Mouse (Mus musculus) spleen, adult 2 months (tissue): Measurements from ENCODE around the gene Htra2. TPM values are rescaled to one million over a fixed set of nuclear protein-coding genes. Genes with fewer than 3 reads are reported as not detected.

Source experiments
- DNase-seq, 2 experiments: peaks; one replicate each; pipeline versions ENCODE4 v3.0.0 to v3.0.0-alpha.2; 2012 to 2021; ENCODE audit warnings: low spot score in 2 of 2, low read depth in 1 of 2
- H3K27ac ChIP-seq: fragments of 200-500 bp; 2 replicates; pipeline ENCODE4 v1.5.1; 2012; ENCODE audit warnings: low read length, inconsistent platforms; ENCODE audit not compliant: insufficient read depth
- H3K27me3 ChIP-seq: fragments of 200-500 bp; 2 replicates; pipeline ENCODE4 v1.6.1; 2012; ENCODE audit warnings: mild to moderate bottlenecking, moderate library complexity, low read length, inconsistent platforms; ENCODE audit not compliant: control insufficient read depth, insufficient read depth
- H3K36me3 ChIP-seq: fragments of 200-500 bp; 2 replicates; pipeline ENCODE4 v1.6.1; 2012; ENCODE audit warnings: mild to moderate bottlenecking, low read length, inconsistent platforms; ENCODE audit not compliant: control insufficient read depth, insufficient read depth
- H3K4me1 ChIP-seq: fragments of 200-500 bp; 2 replicates; pipeline ENCODE4 v1.6.1; 2011; ENCODE audit warnings: inconsistent platforms; ENCODE audit not compliant: control insufficient read depth, insufficient read depth, insufficient read length
- H3K4me3 ChIP-seq: fragments of 200-500 bp; 2 replicates; pipeline ENCODE4 v1.5.1; 2011; ENCODE audit warnings: mild to moderate bottlenecking, inconsistent platforms; ENCODE audit not compliant: insufficient read depth, insufficient read length; ENCODE audit errors: extremely low read depth
- CTCF ChIP-seq: fragments of 200-500 bp; IDR thresholded peaks from 2 replicates; pipeline ENCODE4 v1.5.1; 2011; ENCODE audit warnings: mild to moderate bottlenecking, inconsistent platforms; ENCODE audit not compliant: insufficient read depth, insufficient read length, insufficient replicate concordance; ENCODE audit errors: extremely low read depth
- POLR2A ChIP-seq: fragments of 200-500 bp; IDR thresholded peaks from 2 replicates; pipeline ENCODE4 v1.6.1; 2011; ENCODE audit warnings: low read depth, low read length, inconsistent platforms
- WGBS: fragments of 180-500 bp; shearing (Covaris S2); methylation state at CpG from one replicate; pipeline ENCODE4 v1.1.7; 2018; 5-methylcytosine and 5-hydroxymethylcytosine counted together
- polyA plus RNA-seq: library from polyadenylated mRNA; depleted of rRNA; stranded (reverse); fragments of >200 nt; gene quantifications from 2 replicates; pipeline ENCODE4 v1.2.3, GENCODE M21; 2012

The Htra2 gene
- polyA plus RNA-seq, 1 experiment, result 59.1 TPM

DNA sequence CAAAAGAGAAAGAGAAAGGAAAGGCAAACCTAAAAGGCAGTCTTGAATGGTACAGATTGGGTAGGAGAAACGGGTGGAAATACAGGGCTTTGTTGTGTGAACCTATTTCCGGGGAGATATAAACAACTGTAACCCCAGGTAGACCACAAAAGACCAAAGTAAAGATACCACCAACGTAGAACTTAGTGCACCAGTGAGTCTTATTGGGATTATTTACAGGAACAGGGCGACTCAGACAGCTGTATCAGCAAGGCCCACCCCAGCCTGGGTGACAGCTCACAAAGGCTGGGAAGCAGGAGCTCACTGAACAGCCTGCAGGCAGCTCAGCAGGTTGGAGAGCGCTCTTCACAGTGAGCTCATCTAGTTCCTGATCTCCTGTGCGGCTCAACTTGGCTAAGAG is 40.9 kb upstream of the Htra2 start:
- Histone ChIP-seq H3K4me3 (no peak overlapping the region), H3K27me3 (no peaks in the 10 kb centered on the region), H3K36me3 (no peaks in the 10 kb centered on the region), H3K27ac (peak overlapping the region; percentile 68), H3K4me1 (no peaks in the 10 kb centered on the region)
- TF ChIP-seq CTCF, result no peak
- no peak for TF ChIP-seq POLR2A
- 58% methylated on average over 6 of the region's 6 CpGs for WGBS
- DNase-seq, result peak in 1 of 2 experiments; percentile 58

DNA sequence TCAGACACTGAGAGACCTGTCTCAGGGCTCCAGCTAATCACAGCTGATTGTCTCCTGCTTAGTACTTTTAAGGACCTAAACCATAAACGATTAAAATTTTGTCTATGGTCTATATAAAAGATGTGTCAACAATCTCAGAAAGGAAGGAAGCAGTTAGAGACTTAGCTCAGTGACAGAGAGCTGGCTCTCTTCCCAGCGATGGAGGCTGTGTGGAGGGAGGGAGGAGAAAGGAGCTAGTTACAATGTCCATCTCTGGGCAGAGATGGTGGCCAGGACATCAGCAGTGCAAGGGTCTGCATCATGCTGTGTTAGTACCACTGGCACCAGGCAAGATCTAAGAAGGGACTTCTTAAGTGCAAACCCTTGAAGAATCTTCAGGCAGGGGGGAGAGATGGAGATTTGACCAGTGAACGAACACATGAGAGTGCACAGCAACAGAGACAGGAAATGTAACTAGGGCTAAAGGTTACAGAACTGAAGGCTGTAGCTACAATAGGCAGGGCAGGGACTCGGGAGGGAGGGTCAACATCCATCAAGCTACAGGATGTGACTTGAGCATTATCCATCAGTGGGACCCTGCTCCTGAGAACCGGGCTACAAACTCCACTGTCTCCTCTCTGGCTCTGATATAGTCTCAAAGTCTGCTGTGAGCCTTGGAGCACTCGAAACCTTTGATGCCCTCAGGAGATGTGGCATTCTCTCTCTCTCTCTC is 37.5 kb upstream of the Htra2 start:
- H3K4me1 ChIP-seq, result no peaks in the 10 kb centered on the region
- no peaks in the 10 kb centered on the region for H3K36me3 ChIP-seq
- TF ChIP-seq CTCF (no peak), POLR2A (no peak)
- DNase-seq, result no peak
- peaks cover 3% of the 10 kb centered on the region; the same call in 1 of the 2 replicates for H3K27me3 ChIP-seq
- H3K27ac ChIP-seq, result no peak overlapping the region
- no peak overlapping the region for H3K4me3 ChIP-seq
- WGBS, result 16% methylated on average over 6 of the region's 6 CpGs

GRCm38 (mm10) chr6:83087926-83088260 is 32.8 kb upstream of the Htra2 start:
- no peak for DNase-seq
- no peak overlapping the region for H3K4me3 ChIP-seq
- no peak overlapping the region for H3K27ac ChIP-seq
- peaks cover 12% of the 10 kb centered on the region for H3K27me3 ChIP-seq
- TF ChIP-seq POLR2A, result no peak
- no peak for TF ChIP-seq CTCF
- 45% methylated on average over 9 of the region's 9 CpGs for WGBS
- 0 out of 2 replicates have a peak, but pooled peaks cover 3% of the 10 kb centered on the region for H3K4me1 ChIP-seq
- no peaks in the 10 kb centered on the region for H3K36me3 ChIP-seq

DNA sequence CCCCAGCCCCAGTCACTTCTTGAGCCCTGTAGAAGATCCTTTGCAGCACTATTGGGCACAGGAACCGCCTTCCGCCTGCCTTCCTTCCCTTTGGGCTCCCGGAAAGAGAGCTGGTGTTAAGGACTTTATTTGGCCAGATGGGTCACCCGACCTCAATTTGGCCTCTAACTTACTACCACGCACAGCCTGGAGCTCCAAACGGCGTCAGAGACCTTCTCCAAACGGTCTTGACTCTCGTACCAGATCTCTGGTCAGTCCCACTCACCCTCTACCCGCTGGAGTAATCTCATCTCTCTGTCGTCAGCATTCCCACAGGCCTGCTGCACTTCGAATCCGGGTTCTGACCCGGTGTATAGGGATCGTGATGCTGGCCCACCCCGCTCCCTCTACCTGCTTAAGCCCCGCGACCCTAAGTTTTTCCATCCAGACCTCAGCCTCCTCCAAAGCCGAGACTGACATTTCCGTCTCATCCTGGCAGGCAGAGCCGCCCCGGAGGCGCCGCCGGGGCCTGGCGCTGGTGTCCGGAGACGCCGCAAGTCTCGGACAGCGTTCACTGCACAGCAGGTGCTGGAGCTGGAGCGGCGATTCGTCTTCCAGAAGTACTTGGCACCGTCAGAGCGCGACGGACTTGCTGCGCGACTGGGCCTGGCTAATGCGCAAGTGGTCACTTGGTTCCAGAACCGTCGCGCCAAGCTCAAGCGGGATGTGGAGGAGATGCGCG is 32.3 kb upstream of the Htra2 start:
- 0 out of 2 replicates have a peak overlapping the region, but pooled peaks have one; percentile 2 for H3K4me3 ChIP-seq
- 25% methylated on average over 47 of the region's 47 CpGs for WGBS
- H3K27me3 ChIP-seq, result peaks cover 12% of the 10 kb centered on the region
- peak overlapping the region; percentile 31; the same call in 1 of the 2 replicates for H3K27ac ChIP-seq
- no peaks in the 10 kb centered on the region; the same call in 1 of the 2 replicates for H3K36me3 ChIP-seq
- 0 out of 2 replicates have a peak, but pooled peaks cover 3% of the 10 kb centered on the region for H3K4me1 ChIP-seq
- TF ChIP-seq CTCF, result no peak
- TF ChIP-seq POLR2A, result no peak
- DNase-seq, result no peak

GRCm38 (mm10) chr6:83086121-83087035 is 31.3 kb upstream of the Htra2 start, which contains the start of gene Lbx2:
Lbx2 (plus strand) TSS chr6:83086367.
- Histone ChIP-seq H3K4me3 (peak within 1 kb of the TSS; percentile 21; the same call in 1 of the 2 replicates), H3K36me3 (no peaks in the 10 kb centered on the region; the same call in 1 of the 2 replicates), H3K27ac (peak within 1 kb of the TSS; percentile 31; the same call in 1 of the 2 replicates), H3K4me1 (0 out of 2 replicates have a peak, but pooled peaks cover 3% of the 10 kb centered on the region), H3K27me3 (peaks cover 12% of the 10 kb centered on the region)
- TF ChIP-seq CTCF (no peak), POLR2A (no peak)
- DNase-seq, result no peak
- WGBS, result 5% methylated on average over 40 of the region's 42 CpGs

GRCm38 (mm10) chr6:83084477-83084876 is 29.4 kb upstream of the Htra2 start:
- DNase-seq, result no peak
- 49% methylated on average over 6 of the region's 6 CpGs for WGBS
- Histone ChIP-seq H3K27me3 (peaks cover 12% of the 10 kb centered on the region), H3K4me1 (0 out of 2 replicates have a peak, but pooled peaks cover 3% of the 10 kb centered on the region), H3K4me3 (no peak overlapping the region), H3K27ac (no peak overlapping the region), H3K36me3 (peaks cover 1% of the 10 kb centered on the region)
- TF ChIP-seq CTCF (no peak), POLR2A (no peak)
